Mouse (Mus musculus): Measurements from ENCODE around the gene Yap1.

- TF ChIP-seq CTCF (IDR thresholded peaks at IDR 0.05; ENCODE audit: extremely low read depth, insufficient read length, insufficient replicate concordance, low read depth, low read length) = no peak
- TF ChIP-seq POLR2A (IDR thresholded peaks at IDR 0.05; ENCODE audit: low read depth, low read length) = no peak
Observed at GRCm38 (mm10) chr9:7907351-7907985, 96.9 kb downstream of the Yap1 start.

Data from small intestine, adult 2 months (tissue).